ENCODE assay signal across 8 mouse cellular contexts in genomic region chr11:97021873-97022484, GRCm38 (mm10). TPM values are rescaled to one million over a fixed set of nuclear protein-coding genes. Genes with fewer than 3 reads are reported as not detected.
DNase-seq lines count a peak whose midpoint lies in the region; ATAC-seq and TF ChIP-seq lines count a peak whose summit lies in the region.

No protein-coding gene starts in this region.

- no peaks in the 10 kb centered on the region; the same call in 1 of the 2 replicates for H3K4me1 ChIP-seq in bone marrow, adult 2 months (ENCODE audit: control insufficient read depth, insufficient read depth, low read length)
- H3K4me1 ChIP-seq in embryonic fibroblast, embryonic 13.5 days (ENCODE audit: control insufficient read depth, insufficient read depth, low read length), result peaks cover 5% of the 10 kb centered on the region; the same call in 1 of the 2 replicates
- H3K4me1 ChIP-seq in heart, embryonic 12.5 days (replicated peaks), result peaks cover 38% of the 10 kb centered on the region
- peaks cover 71% of the 10 kb centered on the region for H3K4me1 ChIP-seq in kidney, embryonic 15.5 days
- H3K4me1 ChIP-seq in liver, embryonic 13.5 days (replicated peaks), result peaks cover 33% of the 10 kb centered on the region
- H3K4me1 ChIP-seq in stomach, embryonic 14.5 days (ENCODE audit: control insufficient read depth, insufficient read depth, low read length), result peaks cover 25% of the 10 kb centered on the region

- H3K4me2 ChIP-seq in heart, embryonic 12.5 days, result peak overlapping the region; percentile 87
- peak overlapping the region; percentile 96 for H3K4me2 ChIP-seq in kidney, embryonic 15.5 days
- H3K4me2 ChIP-seq in liver, embryonic 13.5 days, result peak overlapping the region; percentile 84
- H3K4me2 ChIP-seq in stomach, embryonic 14.5 days (replicated peaks; ENCODE audit: low read depth, low read length), result peak overlapping the region; percentile 87

- H3K27me3 ChIP-seq in heart, embryonic 12.5 days (replicated peaks), result peaks cover 82% of the 10 kb centered on the region
- H3K27me3 ChIP-seq in kidney, embryonic 15.5 days, result peaks cover 75% of the 10 kb centered on the region
- H3K27me3 ChIP-seq in liver, embryonic 13.5 days, result peaks cover 90% of the 10 kb centered on the region
- H3K27me3 ChIP-seq in stomach, embryonic 14.5 days (ENCODE audit: control insufficient read depth, insufficient read depth, low read length), result peaks cover 45% of the 10 kb centered on the region

- H3K4me3 ChIP-seq in bone marrow, adult 2 months (replicated peaks; ENCODE audit: control insufficient read depth, low read depth, low read length), result peak overlapping the region; percentile 69
- peak overlapping the region; percentile 50 for H3K4me3 ChIP-seq in embryonic fibroblast, embryonic 13.5 days (ENCODE audit: insufficient read depth, low read length)
- H3K4me3 ChIP-seq in heart, embryonic 12.5 days, result peak overlapping the region; percentile 53
- H3K4me3 ChIP-seq in kidney, embryonic 15.5 days (replicated peaks), result peak overlapping the region; percentile 57
- H3K4me3 ChIP-seq in liver, embryonic 13.5 days (replicated peaks), result peak overlapping the region; percentile 63
- H3K4me3 ChIP-seq in stomach, embryonic 14.5 days (ENCODE audit: low read depth, low read length), result peak overlapping the region; percentile 46

- TF ChIP-seq CTCF in bone marrow, adult 2 months (IDR thresholded peaks at IDR 0.05; ENCODE audit: control insufficient read depth, insufficient read depth, low read length), result peak; percentile 80
- TF ChIP-seq CTCF in embryonic fibroblast, embryonic 13.5 days (IDR thresholded peaks at IDR 0.05; ENCODE audit: borderline replicate concordance, insufficient read depth, low read length), result peak; percentile 65

- peak; percentile 88 for DNase-seq in CD4-positive helper T cell, adult 2 months (ENCODE audit: low read depth, low spot score)
- peak; percentile 42 for DNase-seq in liver, embryonic 13.5 days
- peak; percentile 92 for DNase-seq in naive thymus-derived CD4-positive, alpha-beta T cell, adult 2 months (ENCODE audit: low read depth)

- no peak overlapping the region for H3K27ac ChIP-seq in bone marrow, adult 2 months (ENCODE audit: control insufficient read depth, insufficient read depth, low read depth, low read length, poor library complexity)
- H3K27ac ChIP-seq in embryonic fibroblast, embryonic 13.5 days (ENCODE audit: insufficient read depth, low read length), result no peak overlapping the region
- H3K27ac ChIP-seq in heart, embryonic 12.5 days (ENCODE audit: poor library complexity, severe bottlenecking), result no peak overlapping the region
- no peak overlapping the region for H3K27ac ChIP-seq in kidney, embryonic 15.5 days
- H3K27ac ChIP-seq in liver, embryonic 13.5 days, result no peak overlapping the region
- H3K27ac ChIP-seq in stomach, embryonic 14.5 days (ENCODE audit: low read length), result no peak overlapping the region

- no peaks in the 10 kb centered on the region for H3K36me3 ChIP-seq in heart, embryonic 12.5 days
- H3K36me3 ChIP-seq in kidney, embryonic 15.5 days, result no peaks in the 10 kb centered on the region
- no peaks in the 10 kb centered on the region for H3K36me3 ChIP-seq in liver, embryonic 13.5 days
- H3K36me3 ChIP-seq in stomach, embryonic 14.5 days (ENCODE audit: control insufficient read depth, insufficient read depth, low read length), result no peaks in the 10 kb centered on the region

- TF ChIP-seq POLR2A in bone marrow, adult 2 months (IDR thresholded peaks at IDR 0.05; ENCODE audit: borderline replicate concordance, control insufficient read depth, low read depth, low read length), result peak; percentile 33; the same call in 1 of the 2 replicates
- no peak for TF ChIP-seq POLR2A in embryonic fibroblast, embryonic 13.5 days (IDR thresholded peaks at IDR 0.05; ENCODE audit: low read depth, low read length)

- no peaks in the 10 kb centered on the region for H3K9me3 ChIP-seq in heart, embryonic 12.5 days (replicated peaks)
- no peaks in the 10 kb centered on the region for H3K9me3 ChIP-seq in kidney, embryonic 15.5 days (replicated peaks)
- no peaks in the 10 kb centered on the region for H3K9me3 ChIP-seq in liver, embryonic 13.5 days (replicated peaks)
- H3K9me3 ChIP-seq in stomach, embryonic 14.5 days (ENCODE audit: control insufficient read depth, low read depth, low read length), result no peaks in the 10 kb centered on the region

- 1% methylated on average over 50 of the region's 50 CpGs for WGBS in bone marrow, adult 2 months
- under 1% methylated on average over 50 of the region's 50 CpGs for WGBS in heart, embryonic 12.5 days
- under 1% methylated on average over 50 of the region's 50 CpGs for WGBS in kidney, embryonic 15.5 days
- 1% methylated on average over 50 of the region's 50 CpGs for WGBS in liver, embryonic 13.5 days (ENCODE audit: insufficient replicate concordance)
- WGBS in stomach, embryonic 14.5 days, result under 1% methylated on average over 50 of the region's 50 CpGs

- ATAC-seq in heart, embryonic 12.5 days (ENCODE audit: insufficient number of reproducible peaks, low FRiP score), result 0 out of 2 replicates have a peak, but pooled peaks have one; percentile 24
- peak; percentile 40 for ATAC-seq in kidney, embryonic 15.5 days (replicated peaks; ENCODE audit: low FRiP score)
- peak; percentile 49 for ATAC-seq in liver, embryonic 13.5 days (ENCODE audit: low read depth)
- ATAC-seq in stomach, embryonic 14.5 days (ENCODE audit: insufficient number of reproducible peaks, insufficient read depth, low FRiP score, low read depth), result peak; percentile 30; the same call in 1 of the 2 replicates

- peak overlapping the region; percentile 67 for H3K9ac ChIP-seq in heart, embryonic 12.5 days
- H3K9ac ChIP-seq in kidney, embryonic 15.5 days, result peak overlapping the region; percentile 60
- H3K9ac ChIP-seq in liver, embryonic 13.5 days, result peak overlapping the region; percentile 66
- peak overlapping the region; percentile 25; the same call in 1 of the 2 replicates for H3K9ac ChIP-seq in stomach, embryonic 14.5 days (replicated peaks; ENCODE audit: low read depth, low read length)

RNA-seq across cellular contexts. Expression of gene Scrn2, which starts 7.8 kb away (rescaled TPM):
- polyA plus RNA-seq in bone marrow, adult 2 months (2011; ENCODE audit: insufficient read depth, insufficient read length, low replicate concordance, missing spikeins), result 3.0 and 6.7 TPM in 2 replicates
- polyA plus RNA-seq in embryonic fibroblast, embryonic 13.5 days (2011; ENCODE audit: insufficient read length, low read depth, missing spikeins), result 6.9 and 9.7 TPM in 2 replicates
- polyA plus RNA-seq in heart, embryonic 12.5 days (2016; fragmentation: Nextera tagmentation; extraction: Ambion mirVana), result 17.0 and 18.3 TPM in 2 replicates
- polyA plus RNA-seq in kidney, embryonic 15.5 days (2015; fragmentation: Nextera tagmentation; extraction: Ambion mirVana), result 38.2 and 38.8 TPM in 2 replicates
- 10.0 and 11.2 TPM in 2 replicates for polyA plus RNA-seq in liver, embryonic 13.5 days (2015; fragmentation: Nextera tagmentation; extraction: Ambion mirVana)
- polyA plus RNA-seq in stomach, embryonic 14.5 days (2014; fragmentation: Nextera tagmentation; extraction: Ambion mirVana), result 17.7 and 19.7 TPM in 2 replicates

RNA-seq across cellular contexts. Expression of gene Sp6, which starts 8.8 kb away (rescaled TPM):
- polyA plus RNA-seq in bone marrow, adult 2 months (2011; ENCODE audit: insufficient read depth, insufficient read length, low replicate concordance, missing spikeins), result 1.00 TPM in 1 of 2 replicates, not detected in the other
- polyA plus RNA-seq in embryonic fibroblast, embryonic 13.5 days (2011; ENCODE audit: insufficient read length, low read depth, missing spikeins), result 0.33 and 0.35 TPM in 2 replicates
- polyA plus RNA-seq in heart, embryonic 12.5 days (2016; fragmentation: Nextera tagmentation; extraction: Ambion mirVana), result 0.22 and 0.45 TPM in 2 replicates
- polyA plus RNA-seq in kidney, embryonic 15.5 days (2015; fragmentation: Nextera tagmentation; extraction: Ambion mirVana), result 1.4 and 1.5 TPM in 2 replicates
- polyA plus RNA-seq in liver, embryonic 13.5 days (2015; fragmentation: Nextera tagmentation; extraction: Ambion mirVana), result 0.05 and 0.08 TPM in 2 replicates
- polyA plus RNA-seq in stomach, embryonic 14.5 days (2014; fragmentation: Nextera tagmentation; extraction: Ambion mirVana), result 0.15 and 0.42 TPM in 2 replicates

RNA-seq across cellular contexts. Expression of gene Lrrc46, which starts 19.2 kb away (rescaled TPM):
- polyA plus RNA-seq in bone marrow, adult 2 months (2011; ENCODE audit: insufficient read depth, insufficient read length, low replicate concordance, missing spikeins), result not detected in 2 replicates
- polyA plus RNA-seq in embryonic fibroblast, embryonic 13.5 days (2011; ENCODE audit: insufficient read length, low read depth, missing spikeins), result 0.65 and 0.87 TPM in 2 replicates
- polyA plus RNA-seq in heart, embryonic 12.5 days (2016; fragmentation: Nextera tagmentation; extraction: Ambion mirVana), result 0.28 and 0.66 TPM in 2 replicates
- polyA plus RNA-seq in kidney, embryonic 15.5 days (2015; fragmentation: Nextera tagmentation; extraction: Ambion mirVana), result 1.0 and 1.5 TPM in 2 replicates
- polyA plus RNA-seq in liver, embryonic 13.5 days (2015; fragmentation: Nextera tagmentation; extraction: Ambion mirVana), result 0.29 and 0.38 TPM in 2 replicates
- 0.38 TPM in 1 of 2 replicates, not detected in the other for polyA plus RNA-seq in stomach, embryonic 14.5 days (2014; fragmentation: Nextera tagmentation; extraction: Ambion mirVana)

RNA-seq across cellular contexts. Expression of gene Mrpl10, which starts 19.4 kb away (rescaled TPM):
- polyA plus RNA-seq in bone marrow, adult 2 months (2011; ENCODE audit: insufficient read depth, insufficient read length, low replicate concordance, missing spikeins), result 21.1 and 25.1 TPM in 2 replicates
- polyA plus RNA-seq in embryonic fibroblast, embryonic 13.5 days (2011; ENCODE audit: insufficient read length, low read depth, missing spikeins), result 62.8 and 64.8 TPM in 2 replicates
- 71.3 and 74.7 TPM in 2 replicates for polyA plus RNA-seq in heart, embryonic 12.5 days (2016; fragmentation: Nextera tagmentation; extraction: Ambion mirVana)
- 90.0 and 91.3 TPM in 2 replicates for polyA plus RNA-seq in kidney, embryonic 15.5 days (2015; fragmentation: Nextera tagmentation; extraction: Ambion mirVana)
- 45.7 and 51.4 TPM in 2 replicates for polyA plus RNA-seq in liver, embryonic 13.5 days (2015; fragmentation: Nextera tagmentation; extraction: Ambion mirVana)
- 86.7 and 89.2 TPM in 2 replicates for polyA plus RNA-seq in stomach, embryonic 14.5 days (2014; fragmentation: Nextera tagmentation; extraction: Ambion mirVana)

RNA-seq across cellular contexts. Expression of gene Osbpl7, which starts 28.4 kb away (rescaled TPM):
- 8.2 and 17.7 TPM in 2 replicates for polyA plus RNA-seq in bone marrow, adult 2 months (2011; ENCODE audit: insufficient read depth, insufficient read length, low replicate concordance, missing spikeins)
- polyA plus RNA-seq in embryonic fibroblast, embryonic 13.5 days (2011; ENCODE audit: insufficient read length, low read depth, missing spikeins), result 7.3 and 9.7 TPM in 2 replicates
- polyA plus RNA-seq in heart, embryonic 12.5 days (2016; fragmentation: Nextera tagmentation; extraction: Ambion mirVana), result 4.8 and 5.5 TPM in 2 replicates
- 8.8 and 12.7 TPM in 2 replicates for polyA plus RNA-seq in kidney, embryonic 15.5 days (2015; fragmentation: Nextera tagmentation; extraction: Ambion mirVana)
- polyA plus RNA-seq in liver, embryonic 13.5 days (2015; fragmentation: Nextera tagmentation; extraction: Ambion mirVana), result 2.3 and 2.7 TPM in 2 replicates
- polyA plus RNA-seq in stomach, embryonic 14.5 days (2014; fragmentation: Nextera tagmentation; extraction: Ambion mirVana), result 4.5 and 8.2 TPM in 2 replicates

Comparison
In these comparisons a context has a peak if more than half of its experiments do, and no peak if none do; other contexts are left out.
1. DNase-seq: peak in every context shown above with its lines; median percentile 92 in naive thymus-derived CD4-positive, alpha-beta T cell, adult 2 months; 88 in CD4-positive helper T cell, adult 2 months; 42 in liver, embryonic 13.5 days.